ENCODE assay signal across 23 mouse cellular contexts in genomic region chr13:75789061-75789834, GRCm38 (mm10). TPM values are rescaled to one million over a fixed set of nuclear protein-coding genes. Genes with fewer than 3 reads are reported as not detected.
DNase-seq lines count a peak whose midpoint lies in the region; ATAC-seq and TF ChIP-seq lines count a peak whose summit lies in the region.
"Had no signal": no experiment of that assay in that cellular context is flagged by ENCODE, and none has a peak within 500 bp of the region (broad histone marks: within the 10 kb centered on the region; RNA-seq: fewer than 3 reads in every experiment).

No protein-coding gene starts in this region.

- peak overlapping the region; percentile 89 for H3K27ac ChIP-seq in CH12.LX (ENCODE audit: insufficient read depth, low read depth)
- no peak overlapping the region for H3K27ac ChIP-seq in hindbrain, embryonic 16.5 days (ENCODE audit: low read depth, low read length)
- no peak overlapping the region for H3K27ac ChIP-seq in midbrain, embryonic 13.5 days
- H3K27ac ChIP-seq: embryonic facial prominence, embryonic 10.5 days; hindbrain, embryonic 12.5 days; limb, embryonic 12.5 days; liver, embryonic 14.5 days; neural tube, embryonic 12.5 days had no signal

- H3K27me3 ChIP-seq in CH12.LX (replicated peaks), result no peaks in the 10 kb centered on the region
- H3K27me3 ChIP-seq in hindbrain, embryonic 16.5 days (replicated peaks; ENCODE audit: control insufficient read depth, insufficient read depth, low read length), result no peaks in the 10 kb centered on the region
- H3K27me3 ChIP-seq in midbrain, embryonic 13.5 days, result no peaks in the 10 kb centered on the region
- H3K27me3 ChIP-seq: hindbrain, embryonic 12.5 days; limb, embryonic 12.5 days; neural tube, embryonic 12.5 days had no signal

- H3K36me3 ChIP-seq in CH12.LX (replicated peaks in 1 of 2; ENCODE audit: control insufficient read depth in 1 of 2, insufficient read depth in 1 of 2, low read length in 1 of 2), result peaks cover 0 to 4% of the 10 kb centered on the region in 2 experiments
- no peaks in the 10 kb centered on the region for H3K36me3 ChIP-seq in hindbrain, embryonic 16.5 days (ENCODE audit: control insufficient read depth, insufficient read depth, low read length)
- H3K36me3 ChIP-seq in midbrain, embryonic 13.5 days, result no peaks in the 10 kb centered on the region
- H3K36me3 ChIP-seq: embryonic facial prominence, embryonic 10.5 days; hindbrain, embryonic 12.5 days; limb, embryonic 12.5 days; neural tube, embryonic 12.5 days had no signal

- WGBS in hindbrain, embryonic 16.5 days, result 89% methylated on average over 2 of the region's 2 CpGs
- 92% methylated on average over 2 of the region's 2 CpGs for WGBS in midbrain, embryonic 13.5 days

- TF ChIP-seq EP300 in CH12.LX (IDR thresholded peaks at IDR 0.05; ENCODE audit: low read length), result peak; percentile 84

- H3K4me3 ChIP-seq in CH12.LX (replicated peaks in 1 of 3; ENCODE audit: low read depth in 2 of 3, low read length in 2 of 3, poor library complexity in 1 of 3), result no peak overlapping the region
- no peak overlapping the region for H3K4me3 ChIP-seq in hindbrain, embryonic 16.5 days (ENCODE audit: low read length)
- no peak overlapping the region for H3K4me3 ChIP-seq in midbrain, embryonic 13.5 days (replicated peaks)
- H3K4me3 ChIP-seq: embryonic facial prominence, embryonic 10.5 days; erythroblast, embryonic 14.5 days; hindbrain, embryonic 12.5 days; limb, embryonic 12.5 days; neural tube, embryonic 12.5 days had no signal

- dilution Hi-C loops in CH12.LX (cut with MboI; ENCODE audit: extremely low pct_ligation_motif_present, extremely low pct_unique_long_range_greater_than_20kb, low sequenced_read_pairs), result no loop called here

- TF ChIP-seq CTCF in CH12.LX (conservative IDR thresholded peaks at IDR 0.05 in 1 of 2, IDR thresholded peaks at IDR 0.05 in 1 of 2; ENCODE audit: low read depth in 2 of 2, low read length in 2 of 2), result no peak

- in situ Hi-C loops in CH12.LX (cut with MboI; ENCODE audit: low pct_ligation_motif_present, low pct_unique_long_range_greater_than_20kb, low sequenced_read_pairs), result no loop called here

- DNase-seq in 3T3-L1 (ENCODE audit: low read depth, low spot score) (peak; percentile 72), CH12.LX (ENCODE audit: extremely low read depth) (peak; percentile 51)
- no peak for DNase-seq in T-cell, adult 2 months (ENCODE audit: low spot score)
- DNase-seq in neural tube, embryonic 10.5 days (ENCODE audit: extremely low spot score, low spot score), result no peak
- DNase-seq: adrenal gland, postnatal 25 days; cerebellum, adult 18-20 months; cerebellum, postnatal 36 days; gastrocnemius, postnatal 36 days; kidney, adult 9 months; kidney, postnatal 25 days; lung, postnatal 14 days; thymus, postnatal 4 days had no signal

- no peaks in the 10 kb centered on the region for H3K79me2 ChIP-seq in CH12.LX (replicated peaks; ENCODE audit: control insufficient read depth, extremely low read depth, insufficient read depth, poor library complexity, severe bottlenecking)

- no peak for TF ChIP-seq POLR2A in CH12.LX (IDR thresholded peaks at IDR 0.05; ENCODE audit: low read depth, low read length)

- TF ChIP-seq RAD21 in CH12.LX (IDR thresholded peaks at IDR 0.05; ENCODE audit: low read depth, low read length), result no peak

- no peaks in the 10 kb centered on the region for H3K9me3 ChIP-seq in CH12.LX (replicated peaks; ENCODE audit: low read length)
- H3K9me3 ChIP-seq in hindbrain, embryonic 16.5 days (ENCODE audit: control insufficient read depth, low read length), result no peaks in the 10 kb centered on the region
- H3K9me3 ChIP-seq in midbrain, embryonic 13.5 days, result no peaks in the 10 kb centered on the region
- H3K9me3 ChIP-seq: embryonic facial prominence, embryonic 10.5 days; hindbrain, embryonic 12.5 days; limb, embryonic 12.5 days; neural tube, embryonic 12.5 days had no signal

- ATAC-seq in common myeloid progenitor, adult 5-6 weeks (replicated peaks; ENCODE audit: low read depth, poor library complexity, severe bottlenecking), result peak; percentile 40
- peak; percentile 41 for ATAC-seq in monocyte, adult 5-6 weeks (replicated peaks; ENCODE audit: insufficient number of reproducible peaks, low FRiP score, low TSS enrichment, poor library complexity, severe bottlenecking)
- ATAC-seq in hindbrain, embryonic 16.5 days, result no peak
- no peak for ATAC-seq in midbrain, embryonic 13.5 days
- ATAC-seq: forebrain, embryonic 14.5 days had no signal

- H3K4me1 ChIP-seq in CH12.LX (ENCODE audit: control insufficient read depth in 1 of 2, insufficient read depth in 2 of 2), result peaks cover 38 to 74% of the 10 kb centered on the region in 2 experiments
- no peaks in the 10 kb centered on the region for H3K4me1 ChIP-seq in hindbrain, embryonic 16.5 days (ENCODE audit: control insufficient read depth, insufficient read depth, low read depth, low read length)
- H3K4me1 ChIP-seq in midbrain, embryonic 13.5 days (replicated peaks), result no peaks in the 10 kb centered on the region
- H3K4me1 ChIP-seq: hindbrain, embryonic 12.5 days; limb, embryonic 12.5 days; neural tube, embryonic 12.5 days had no signal

- H3K4me2 ChIP-seq in CH12.LX (ENCODE audit: insufficient read depth, low read depth, poor library complexity, severe bottlenecking), result no peak overlapping the region; the same call in 1 of the 2 replicates
- H3K4me2 ChIP-seq in hindbrain, embryonic 16.5 days (ENCODE audit: low read length), result no peak overlapping the region
- H3K4me2 ChIP-seq in midbrain, embryonic 13.5 days (replicated peaks), result no peak overlapping the region
- H3K4me2 ChIP-seq: hindbrain, embryonic 12.5 days; limb, embryonic 12.5 days; neural tube, embryonic 12.5 days had no signal

- H3K9ac ChIP-seq in CH12.LX (ENCODE audit: insufficient read depth, low read depth), result peak overlapping the region; percentile 45
- H3K9ac ChIP-seq in hindbrain, embryonic 16.5 days (ENCODE audit: low read depth, low read length), result no peak overlapping the region
- H3K9ac ChIP-seq in midbrain, embryonic 13.5 days (replicated peaks), result no peak overlapping the region
- H3K9ac ChIP-seq: hindbrain, embryonic 12.5 days; limb, embryonic 12.5 days; liver, embryonic 14.5 days; neural tube, embryonic 12.5 days had no signal

TF ChIP-seq in CH12.LX, 34 proteins besides CTCF, POLR2A, EP300 and RAD21 (continues in another document):
- TF ChIP-seq ZC3H11A (IDR thresholded peaks at IDR 0.05; ENCODE audit: low read depth, low read length), result no peak
- no peak for TF ChIP-seq USF2 (conservative IDR thresholded peaks at IDR 0.05; ENCODE audit: low read depth, low read length)
- TF ChIP-seq GABPA (IDR thresholded peaks at IDR 0.05; ENCODE audit: insufficient replicate concordance, low read depth, low read length), result no peak
- no peak for TF ChIP-seq NELFE (IDR thresholded peaks at IDR 0.05; ENCODE audit: low read depth, low read length)
- TF ChIP-seq E2F4 (IDR thresholded peaks at IDR 0.05; ENCODE audit: insufficient replicate concordance, low read depth, low read length), result no peak
- TF ChIP-seq MAX (IDR thresholded peaks at IDR 0.05; ENCODE audit: low read length), result no peak
- no peak for TF ChIP-seq HCFC1 (IDR thresholded peaks at IDR 0.05; ENCODE audit: low read depth, low read length)
- TF ChIP-seq POLR2AphosphoS2 (IDR thresholded peaks at IDR 0.05; ENCODE audit: low read depth, low read length), result no peak
- TF ChIP-seq MAFK (IDR thresholded peaks at IDR 0.05; ENCODE audit: insufficient replicate concordance, low read length), result no peak; the same call in 1 of the 2 replicates
- TF ChIP-seq ZMIZ1 (IDR thresholded peaks at IDR 0.05; ENCODE audit: low read depth, low read length), result no peak; the same call in 1 of the 2 replicates
- no peak for TF ChIP-seq ELF1 (IDR thresholded peaks at IDR 0.05; ENCODE audit: low read depth, low read length)
- no peak for TF ChIP-seq NRF1 (IDR thresholded peaks at IDR 0.05; ENCODE audit: low read depth, low read length)
- TF ChIP-seq MAZ (IDR thresholded peaks at IDR 0.05; ENCODE audit: low read depth, low read length), result no peak
- TF ChIP-seq TCF12 (IDR thresholded peaks at IDR 0.05; ENCODE audit: low read depth, low read length), result no peak
- TF ChIP-seq PAX5 (IDR thresholded peaks at IDR 0.05; ENCODE audit: low read length), result no peak
- no peak for TF ChIP-seq USF1 (IDR thresholded peaks at IDR 0.05; ENCODE audit: low read depth, low read length)
- peak; percentile 67; the same call in 1 of the 2 replicates for TF ChIP-seq JUND (conservative IDR thresholded peaks at IDR 0.05; ENCODE audit: low read depth, low read length)
- TF ChIP-seq MEF2A (IDR thresholded peaks at IDR 0.05; ENCODE audit: borderline replicate concordance, low read depth, low read length), result peak; percentile 95
- TF ChIP-seq SIN3A (IDR thresholded peaks at IDR 0.05; ENCODE audit: low read length), result no peak
- no peak for TF ChIP-seq SMC3 (IDR thresholded peaks at IDR 0.05; ENCODE audit: low read depth, low read length)
- TF ChIP-seq IRF4 (IDR thresholded peaks at IDR 0.05; ENCODE audit: low read depth, low read length), result peak; percentile 79
- no peak for TF ChIP-seq CHD1 (IDR thresholded peaks at IDR 0.05; ENCODE audit: low read depth, low read length)
- peak; percentile 65 for TF ChIP-seq JUN (IDR thresholded peaks at IDR 0.05; ENCODE audit: insufficient read depth, low read depth, low read length)
- TF ChIP-seq RCOR1 (conservative IDR thresholded peaks at IDR 0.05; ENCODE audit: low read depth, low read length), result no peak
- TF ChIP-seq MYC (IDR thresholded peaks at IDR 0.05; ENCODE audit: low read depth, low read length), result 0 out of 2 replicates have a peak, but pooled peaks have one; percentile 46
- TF ChIP-seq KAT2A (IDR thresholded peaks at IDR 0.05; ENCODE audit: insufficient replicate concordance, low read length), result no peak
- TF ChIP-seq MXI1 (IDR thresholded peaks at IDR 0.05; ENCODE audit: low read depth, low read length), result no peak
- no peak for TF ChIP-seq BHLHE40 (IDR thresholded peaks at IDR 0.05; ENCODE audit: low read depth, low read length)
- peak; percentile 69 for TF ChIP-seq ETS1 (conservative IDR thresholded peaks at IDR 0.05; ENCODE audit: low read depth, low read length)
- no peak; the same call in 1 of the 2 replicates for TF ChIP-seq CHD2 (IDR thresholded peaks at IDR 0.05; ENCODE audit: low read length)
- no peak for TF ChIP-seq ZKSCAN1 (IDR thresholded peaks at IDR 0.05; ENCODE audit: borderline replicate concordance, low read depth, low read length)

RNA-seq across cellular contexts. Expression of gene Glrx, which starts 50.4 kb away (rescaled TPM):
- total RNA-seq in CH12.LX (2012; rRNA removed), result 21.2 and 26.2 TPM in 2 replicates
- 62.8 and 65.5 TPM in 2 replicates for total RNA-seq in CH12.LX (2014; rRNA removed)
- polyA plus RNA-seq in CH12.LX (2012; ENCODE audit: insufficient read length, low read depth), result 48.0 and 53.3 TPM in 2 replicates
- 45.2 and 62.7 TPM in 2 replicates for total RNA-seq in common myeloid progenitor, adult 5-6 weeks (2017)
- total RNA-seq in monocyte, adult 5-6 weeks (2017), result 11.9 to 36.7 TPM (median 19.7 TPM) in 3 replicates
- 75.8 and 91.4 TPM in 2 replicates for polyA plus RNA-seq in hindbrain, embryonic 16.5 days (2015; fragmentation: Nextera tagmentation; extraction: Ambion mirVana)
- polyA plus RNA-seq in midbrain, embryonic 13.5 days (2015; fragmentation: Nextera tagmentation; extraction: Ambion mirVana), result 33.0 and 33.9 TPM in 2 replicates

Comparison
In these comparisons a context has a peak if more than half of its experiments do, and no peak if none do; other contexts are left out.
1. DNase-seq: peak in 3T3-L1 (single experiment) and CH12.LX (single experiment); none in T-cell, adult 2 months (single experiment) and neural tube, embryonic 10.5 days (single experiment).
2. ATAC-seq: peak in common myeloid progenitor, adult 5-6 weeks (single experiment) and monocyte, adult 5-6 weeks (single experiment); none in hindbrain, embryonic 16.5 days (single experiment) and midbrain, embryonic 13.5 days (single experiment).